Mouse (Mus musculus): ENCODE results near the gene Cacng2. TPM values are rescaled to one million over a fixed set of nuclear protein-coding genes. Genes with fewer than 3 reads are reported as not detected.

Cacng2 gene
- total and polyA plus RNA-seq, 2 experiments from 2014 or later: 16.7 to 22.6 TPM

- H3K27me3 ChIP-seq (ENCODE audit: insufficient read depth, low read length): 0 out of 2 replicates have a peak, but pooled peaks cover 3% of the 10 kb centered on the region
- H3K9me3 ChIP-seq (ENCODE audit: low read length): no peaks in the 10 kb centered on the region
- H3K9ac ChIP-seq (replicated peaks; ENCODE audit: low read length, poor library complexity, severe bottlenecking): no peak overlapping the region
- no peaks in the 10 kb centered on the region for H3K36me3 ChIP-seq (ENCODE audit: insufficient read depth, low read length)
- 86% methylated on average over 10 of the region's 10 CpGs for WGBS
- DNase-seq (ENCODE audit: low spot score): no peak
- no peak overlapping the region for H3K4me3 ChIP-seq (ENCODE audit: low read depth, low read length)
- no peaks in the 10 kb centered on the region for H3K4me1 ChIP-seq (ENCODE audit: insufficient read depth, low read length)
- no peak overlapping the region for H3K27ac ChIP-seq (ENCODE audit: low read depth, low read length)
- no peak for ATAC-seq (ENCODE audit: low FRiP score)
- no peak overlapping the region for H3K4me2 ChIP-seq (ENCODE audit: low read depth, low read length, poor library complexity, severe bottlenecking)
- no peak for TF ChIP-seq CTCF (IDR thresholded peaks at IDR 0.05)
These were observed 140.4 kb downstream of the Cacng2 start for GRCm38 (mm10) chr15:77979427-77979865.

GRCm38 (mm10) chr15:77977663-77978062 is 142.2 kb downstream of the Cacng2 start:
- H3K4me1 ChIP-seq (ENCODE audit: insufficient read depth, low read length): no peaks in the 10 kb centered on the region
- no peak overlapping the region for H3K27ac ChIP-seq (ENCODE audit: low read depth, low read length)
- H3K9ac ChIP-seq (replicated peaks; ENCODE audit: low read length, poor library complexity, severe bottlenecking): no peak overlapping the region
- no peak for ATAC-seq (ENCODE audit: low FRiP score)
- H3K4me3 ChIP-seq (ENCODE audit: low read depth, low read length): no peak overlapping the region
- 0 out of 2 replicates have a peak, but pooled peaks cover 3% of the 10 kb centered on the region for H3K27me3 ChIP-seq (ENCODE audit: insufficient read depth, low read length)
- H3K4me2 ChIP-seq (ENCODE audit: low read depth, low read length, poor library complexity, severe bottlenecking): no peak overlapping the region
- 66% methylated on average over 3 of the region's 3 CpGs for WGBS
- H3K36me3 ChIP-seq (ENCODE audit: insufficient read depth, low read length): no peaks in the 10 kb centered on the region
- DNase-seq (ENCODE audit: low spot score): no peak
- no peak for TF ChIP-seq CTCF (IDR thresholded peaks at IDR 0.05)
- no peaks in the 10 kb centered on the region for H3K9me3 ChIP-seq (ENCODE audit: low read length)

- Histone ChIP-seq H3K4me2 (ENCODE audit: low read depth, low read length, poor library complexity, severe bottlenecking) (no peak overlapping the region), H3K9ac (replicated peaks; ENCODE audit: low read length, poor library complexity, severe bottlenecking) (no peak overlapping the region), H3K4me1 (ENCODE audit: insufficient read depth, low read length) (no peaks in the 10 kb centered on the region), H3K27me3 (ENCODE audit: insufficient read depth, low read length) (0 out of 2 replicates have a peak, but pooled peaks cover 3% of the 10 kb centered on the region), H3K36me3 (ENCODE audit: insufficient read depth, low read length) (no peaks in the 10 kb centered on the region), H3K4me3 (ENCODE audit: low read depth, low read length) (no peak overlapping the region), H3K27ac (ENCODE audit: low read depth, low read length) (no peak overlapping the region), H3K9me3 (ENCODE audit: low read length) (no peaks in the 10 kb centered on the region)
- no peak for TF ChIP-seq CTCF (IDR thresholded peaks at IDR 0.05)
- ATAC-seq (ENCODE audit: low FRiP score): no peak
- WGBS: 71% methylated on average over 6 of the region's 6 CpGs
- no peak for DNase-seq (ENCODE audit: low spot score)
These were observed 145.5 kb downstream of the Cacng2 start for GRCm38 (mm10) chr15:77974165-77974841.

- no peaks in the 10 kb centered on the region for H3K4me1 ChIP-seq (ENCODE audit: insufficient read depth, low read length)
- TF ChIP-seq CTCF (IDR thresholded peaks at IDR 0.05): no peak
- ATAC-seq (ENCODE audit: low FRiP score) (peak; percentile 84), DNase-seq (ENCODE audit: low spot score) (peak; percentile 97)
- peak within 1 kb of the TSS; percentile 94 for H3K9ac ChIP-seq (replicated peaks; ENCODE audit: low read length, poor library complexity, severe bottlenecking)
- H3K9me3 ChIP-seq (ENCODE audit: low read length): no peaks in the 10 kb centered on the region
- peak within 1 kb of the TSS; percentile 80 for H3K4me3 ChIP-seq (ENCODE audit: low read depth, low read length)
- H3K27ac ChIP-seq (ENCODE audit: low read depth, low read length): peak within 1 kb of the TSS; percentile 94
- WGBS: under 1% methylated on average over 70 of the region's 72 CpGs
- peak within 1 kb of the TSS; percentile 91 for H3K4me2 ChIP-seq (ENCODE audit: low read depth, low read length, poor library complexity, severe bottlenecking)
- peaks cover 25% of the 10 kb centered on the region for H3K36me3 ChIP-seq (ENCODE audit: insufficient read depth, low read length)
- H3K27me3 ChIP-seq (ENCODE audit: insufficient read depth, low read length): 0 out of 2 replicates have a peak, but pooled peaks cover under 1% of the 10 kb centered on the region
These were observed 149.1 kb downstream of the Cacng2 start, which contains the start of gene Eif3d for GRCm38 (mm10) chr15:77970470-77971292. Gene Eif3d, minus strand, starts transcription at chr15:77970813.

GRCm38 (mm10) chr15:77969940-77970469 is 149.8 kb downstream of the Cacng2 start:
- H3K9me3 ChIP-seq (ENCODE audit: low read length): no peaks in the 10 kb centered on the region
- peak overlapping the region; percentile 94 for H3K9ac ChIP-seq (replicated peaks; ENCODE audit: low read length, poor library complexity, severe bottlenecking)
- no peak for TF ChIP-seq CTCF (IDR thresholded peaks at IDR 0.05)
- peak overlapping the region; percentile 94 for H3K27ac ChIP-seq (ENCODE audit: low read depth, low read length)
- WGBS: 4% methylated on average over 15 of the region's 15 CpGs
- H3K4me1 ChIP-seq (ENCODE audit: insufficient read depth, low read length): no peaks in the 10 kb centered on the region
- H3K36me3 ChIP-seq (ENCODE audit: insufficient read depth, low read length): peaks cover 32% of the 10 kb centered on the region
- DNase-seq (ENCODE audit: low spot score): no peak
- peak overlapping the region; percentile 80 for H3K4me3 ChIP-seq (ENCODE audit: low read depth, low read length)
- peak overlapping the region; percentile 91 for H3K4me2 ChIP-seq (ENCODE audit: low read depth, low read length, poor library complexity, severe bottlenecking)
- no peaks in the 10 kb centered on the region for H3K27me3 ChIP-seq (ENCODE audit: insufficient read depth, low read length)
- no peak for ATAC-seq (ENCODE audit: low FRiP score)

All from midbrain, postnatal 0 days (tissue).